Mouse (Mus musculus): ENCODE data around the gene 4933421I07Rik. TPM values are rescaled to one million over a fixed set of nuclear protein-coding genes. Genes with fewer than 3 reads are reported as not detected.

Gene 4933421I07Rik
- not detected in 2 replicates for total RNA-seq (2012; rRNA removed)
- total RNA-seq (2014; rRNA removed), result not detected in 2 replicates
- polyA plus RNA-seq (2012; ENCODE audit: insufficient read length, low read depth), result not detected in 2 replicates

DNA sequence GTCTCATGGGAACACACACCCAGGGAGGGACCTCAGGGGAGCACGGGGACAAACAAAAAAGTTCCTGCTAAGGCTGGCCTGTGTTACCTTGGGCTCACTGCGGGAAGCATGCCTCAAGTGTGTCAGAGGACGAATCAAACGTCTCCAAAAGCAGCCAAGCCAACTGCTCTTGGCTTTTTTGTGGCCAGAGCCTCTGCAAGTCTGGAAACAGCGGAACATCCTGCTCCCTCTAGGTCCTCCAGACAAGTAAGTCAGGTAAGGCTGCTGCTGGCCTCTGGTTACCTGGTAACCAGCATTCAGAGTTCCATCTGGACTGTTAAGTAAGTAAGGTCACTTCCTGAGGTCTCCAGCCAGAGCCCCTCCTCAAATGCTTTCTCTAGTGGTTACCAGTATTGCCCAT lies at the start of gene 4933421I07Rik:
4933421I07Rik (minus strand) TSS at position 271 of the 400 bp plus-strand sequence.
- DNase-seq (ENCODE audit: extremely low read depth), result no peak

GRCm38 (mm10) chr7:42497356-42497755 lies 49.4 kb upstream of the 4933421I07Rik start:
- Histone ChIP-seq H3K4me2 (ENCODE audit: insufficient read depth, low read depth, poor library complexity, severe bottlenecking) (no peak overlapping the region), H3K36me3 (replicated peaks in 1 of 2; ENCODE audit: control insufficient read depth in 1 of 2, insufficient read depth in 1 of 2, low read length in 1 of 2) (peaks cover 10 to 33% of the 10 kb centered on the region in 2 experiments), H3K27ac (ENCODE audit: insufficient read depth, low read depth) (no peak overlapping the region), H3K9ac (ENCODE audit: insufficient read depth, low read depth) (no peak overlapping the region), H3K27me3 (replicated peaks) (no peaks in the 10 kb centered on the region), H3K4me1 (ENCODE audit: control insufficient read depth in 1 of 2, insufficient read depth in 2 of 2) (no peaks in the 10 kb centered on the region), H3K9me3 (replicated peaks; ENCODE audit: low read length) (no peaks in the 10 kb centered on the region), H3K4me3 (replicated peaks in 1 of 3; ENCODE audit: low read depth in 2 of 3, low read length in 2 of 3, poor library complexity in 1 of 3) (no peak overlapping the region), H3K79me2 (replicated peaks; ENCODE audit: control insufficient read depth, extremely low read depth, insufficient read depth, poor library complexity, severe bottlenecking) (peaks cover 21% of the 10 kb centered on the region)
- TF ChIP-seq GABPA (IDR thresholded peaks at IDR 0.05; ENCODE audit: insufficient replicate concordance, low read depth, low read length) (no peak), E2F4 (IDR thresholded peaks at IDR 0.05; ENCODE audit: insufficient replicate concordance, low read depth, low read length) (no peak), CHD2 (IDR thresholded peaks at IDR 0.05; ENCODE audit: low read length) (no peak), USF1 (IDR thresholded peaks at IDR 0.05; ENCODE audit: low read depth, low read length) (no peak), ZMIZ1 (IDR thresholded peaks at IDR 0.05; ENCODE audit: low read depth, low read length) (no peak)
- in situ Hi-C loops (cut with MboI; ENCODE audit: low pct_ligation_motif_present, low pct_unique_long_range_greater_than_20kb, low sequenced_read_pairs), result no loop called here
- no peak for DNase-seq (ENCODE audit: extremely low read depth)
- dilution Hi-C loops (cut with MboI; ENCODE audit: extremely low pct_ligation_motif_present, extremely low pct_unique_long_range_greater_than_20kb, low sequenced_read_pairs), result no loop called here

More for the DNA sequence above, at the start of gene 4933421I07Rik:
- TF ChIP-seq E2F4 (IDR thresholded peaks at IDR 0.05; ENCODE audit: insufficient replicate concordance, low read depth, low read length), result no peak
- TF ChIP-seq POLR2AphosphoS2 (IDR thresholded peaks at IDR 0.05; ENCODE audit: low read depth, low read length), result no peak
- no peak within 1 kb of the TSS for H3K9ac ChIP-seq (ENCODE audit: insufficient read depth, low read depth)
- no peaks in the 10 kb centered on the region for H3K79me2 ChIP-seq (replicated peaks; ENCODE audit: control insufficient read depth, extremely low read depth, insufficient read depth, poor library complexity, severe bottlenecking)
- H3K27ac ChIP-seq (ENCODE audit: insufficient read depth, low read depth), result no peak within 1 kb of the TSS
- dilution Hi-C loops (cut with MboI; ENCODE audit: extremely low pct_ligation_motif_present, extremely low pct_unique_long_range_greater_than_20kb, low sequenced_read_pairs), result no loop called here
- no peak within 1 kb of the TSS for H3K4me3 ChIP-seq (replicated peaks in 1 of 3; ENCODE audit: low read depth in 2 of 3, low read length in 2 of 3, poor library complexity in 1 of 3)
- H3K4me1 ChIP-seq (ENCODE audit: control insufficient read depth in 1 of 2, insufficient read depth in 2 of 2), result no peaks in the 10 kb centered on the region
- no peaks in the 10 kb centered on the region for H3K36me3 ChIP-seq (replicated peaks in 1 of 2; ENCODE audit: control insufficient read depth in 1 of 2, insufficient read depth in 1 of 2, low read length in 1 of 2)
- H3K4me2 ChIP-seq (ENCODE audit: insufficient read depth, low read depth, poor library complexity, severe bottlenecking), result no peak within 1 kb of the TSS
- peaks cover 33% of the 10 kb centered on the region for H3K9me3 ChIP-seq (replicated peaks; ENCODE audit: low read length)
- in situ Hi-C loops (cut with MboI; ENCODE audit: low pct_ligation_motif_present, low pct_unique_long_range_greater_than_20kb, low sequenced_read_pairs), result no loop called here
- H3K27me3 ChIP-seq (replicated peaks), result no peaks in the 10 kb centered on the region

DNA sequence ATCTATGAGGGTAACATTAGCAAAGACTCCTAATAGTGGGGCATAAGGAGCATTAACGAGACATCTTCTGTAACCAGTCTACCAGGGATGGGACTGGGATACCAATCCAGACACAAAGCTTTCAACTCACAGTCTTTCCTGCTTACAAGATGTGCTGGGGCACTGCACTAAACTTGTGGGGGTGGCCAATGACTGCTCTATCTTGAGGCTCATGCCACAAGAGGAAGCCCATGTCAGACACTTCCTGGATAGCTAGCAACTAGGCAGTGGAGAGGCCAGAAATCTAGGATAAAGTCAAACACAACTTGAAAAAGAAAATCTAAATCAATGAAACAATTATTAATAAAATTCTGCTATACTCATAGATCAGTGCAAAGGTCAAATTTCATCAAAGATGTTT lies 48.3 kb upstream of the 4933421I07Rik start:
- H3K9ac ChIP-seq (ENCODE audit: insufficient read depth, low read depth), result no peak overlapping the region
- dilution Hi-C loops (cut with MboI; ENCODE audit: extremely low pct_ligation_motif_present, extremely low pct_unique_long_range_greater_than_20kb, low sequenced_read_pairs) (no loop called here), in situ Hi-C loops (cut with MboI; ENCODE audit: low pct_ligation_motif_present, low pct_unique_long_range_greater_than_20kb, low sequenced_read_pairs) (no loop called here)
- H3K4me3 ChIP-seq (replicated peaks in 1 of 3; ENCODE audit: low read depth in 2 of 3, low read length in 2 of 3, poor library complexity in 1 of 3), result no peak overlapping the region
- H3K27me3 ChIP-seq (replicated peaks), result no peaks in the 10 kb centered on the region
- no peak overlapping the region for H3K27ac ChIP-seq (ENCODE audit: insufficient read depth, low read depth)
- H3K9me3 ChIP-seq (replicated peaks; ENCODE audit: low read length), result no peaks in the 10 kb centered on the region
- no peaks in the 10 kb centered on the region for H3K4me1 ChIP-seq (ENCODE audit: control insufficient read depth in 1 of 2, insufficient read depth in 2 of 2)
- TF ChIP-seq HCFC1 (IDR thresholded peaks at IDR 0.05; ENCODE audit: low read depth, low read length), result no peak
- TF ChIP-seq MAFK (IDR thresholded peaks at IDR 0.05; ENCODE audit: insufficient replicate concordance, low read length), result no peak
- TF ChIP-seq NELFE (IDR thresholded peaks at IDR 0.05; ENCODE audit: low read depth, low read length), result no peak
- TF ChIP-seq ZMIZ1 (IDR thresholded peaks at IDR 0.05; ENCODE audit: low read depth, low read length), result no peak
- no peak for TF ChIP-seq JUN (IDR thresholded peaks at IDR 0.05; ENCODE audit: insufficient read depth, low read depth, low read length)
- TF ChIP-seq POLR2AphosphoS2 (IDR thresholded peaks at IDR 0.05; ENCODE audit: low read depth, low read length), result no peak
- TF ChIP-seq ZNF384 (IDR thresholded peaks at IDR 0.05; ENCODE audit: low read depth, low read length), result no peak
- TF ChIP-seq MXI1 (IDR thresholded peaks at IDR 0.05; ENCODE audit: low read depth, low read length), result no peak
- TF ChIP-seq ZKSCAN1 (IDR thresholded peaks at IDR 0.05; ENCODE audit: borderline replicate concordance, low read depth, low read length), result no peak
- TF ChIP-seq MEF2A (IDR thresholded peaks at IDR 0.05; ENCODE audit: borderline replicate concordance, low read depth, low read length), result no peak
- no peak for TF ChIP-seq KAT2A (IDR thresholded peaks at IDR 0.05; ENCODE audit: insufficient replicate concordance, low read length)
- TF ChIP-seq NRF1 (IDR thresholded peaks at IDR 0.05; ENCODE audit: low read depth, low read length), result no peak
- no peak for TF ChIP-seq ZC3H11A (IDR thresholded peaks at IDR 0.05; ENCODE audit: low read depth, low read length)
- TF ChIP-seq JUND (conservative IDR thresholded peaks at IDR 0.05; ENCODE audit: low read depth, low read length), result no peak
- no peak for TF ChIP-seq MYC (IDR thresholded peaks at IDR 0.05; ENCODE audit: low read depth, low read length)
- no peak for TF ChIP-seq RCOR1 (conservative IDR thresholded peaks at IDR 0.05; ENCODE audit: low read depth, low read length)
- TF ChIP-seq TCF12 (IDR thresholded peaks at IDR 0.05; ENCODE audit: low read depth, low read length), result no peak
- H3K79me2 ChIP-seq (replicated peaks; ENCODE audit: control insufficient read depth, extremely low read depth, insufficient read depth, poor library complexity, severe bottlenecking), result peaks cover 22% of the 10 kb centered on the region
- H3K4me2 ChIP-seq (ENCODE audit: insufficient read depth, low read depth, poor library complexity, severe bottlenecking), result no peak overlapping the region
- H3K36me3 ChIP-seq (replicated peaks in 1 of 2; ENCODE audit: control insufficient read depth in 1 of 2, insufficient read depth in 1 of 2, low read length in 1 of 2), result peaks cover 10 to 30% of the 10 kb centered on the region in 2 experiments
- DNase-seq (ENCODE audit: extremely low read depth), result no peak
